14 mouse cellular contexts compared by ENCODE assay signal in genomic region chr6:39491203-39491602, GRCm38 (mm10).
A peak's percentile ranks its signal among the peaks of the same experiment; 100 is the strongest.
DNase-seq lines count a peak whose midpoint lies in the region; ATAC-seq and TF ChIP-seq lines count a peak whose summit lies in the region.
"Had no signal": no experiment of that assay in that cellular context is flagged by ENCODE, and none has a peak within 500 bp of the region (broad histone marks: within the 10 kb centered on the region; RNA-seq: fewer than 3 reads in every experiment).

No protein-coding gene starts in this region.

- no peaks in the 10 kb centered on the region for H3K27me3 ChIP-seq in hindbrain, embryonic 11.5 days (ENCODE audit: control insufficient read depth, insufficient read depth, low read length)
- H3K27me3 ChIP-seq in hindbrain, embryonic 10.5 days (ENCODE audit: insufficient read depth, poor library complexity, severe bottlenecking), result no peaks in the 10 kb centered on the region
- H3K27me3 ChIP-seq in embryonic facial prominence, embryonic 12.5 days, result no peaks in the 10 kb centered on the region
- H3K27me3 ChIP-seq in hindbrain, embryonic 13.5 days, result no peaks in the 10 kb centered on the region
- no peaks in the 10 kb centered on the region for H3K27me3 ChIP-seq in midbrain, embryonic 16.5 days (ENCODE audit: control insufficient read depth, insufficient read depth, low read depth, low read length)
- H3K27me3 ChIP-seq in kidney, embryonic 15.5 days, result no peaks in the 10 kb centered on the region
- no peaks in the 10 kb centered on the region for H3K27me3 ChIP-seq in cerebellum, adult 2 months (ENCODE audit: control insufficient read depth, insufficient read depth, low read length)

- H3K36me3 ChIP-seq in hindbrain, embryonic 11.5 days (ENCODE audit: control insufficient read depth, insufficient read depth, low read length), result peaks cover 9% of the 10 kb centered on the region
- H3K36me3 ChIP-seq in hindbrain, embryonic 10.5 days, result peaks cover 99% of the 10 kb centered on the region
- peaks cover 77% of the 10 kb centered on the region for H3K36me3 ChIP-seq in embryonic facial prominence, embryonic 12.5 days
- peaks cover 72% of the 10 kb centered on the region for H3K36me3 ChIP-seq in hindbrain, embryonic 13.5 days
- H3K36me3 ChIP-seq in midbrain, embryonic 16.5 days (ENCODE audit: control insufficient read depth, insufficient read depth, low read length), result peaks cover 14% of the 10 kb centered on the region
- H3K36me3 ChIP-seq in kidney, embryonic 15.5 days, result peaks cover 95% of the 10 kb centered on the region

- no peak overlapping the region for H3K4me3 ChIP-seq in hindbrain, embryonic 11.5 days (ENCODE audit: low read depth, low read length)
- no peak overlapping the region for H3K4me3 ChIP-seq in hindbrain, embryonic 10.5 days
- H3K4me3 ChIP-seq in embryonic facial prominence, embryonic 12.5 days, result no peak overlapping the region
- H3K4me3 ChIP-seq in hindbrain, embryonic 13.5 days, result no peak overlapping the region
- no peak overlapping the region for H3K4me3 ChIP-seq in midbrain, embryonic 16.5 days (ENCODE audit: low read depth, low read length)
- H3K4me3 ChIP-seq in kidney, embryonic 15.5 days (replicated peaks), result no peak overlapping the region
- H3K4me3 ChIP-seq in cerebellum, adult 2 months (replicated peaks; ENCODE audit: insufficient read depth, low read depth, low read length), result no peak overlapping the region

- no peak for TF ChIP-seq CTCF in cerebellum, adult 2 months (IDR thresholded peaks at IDR 0.05; ENCODE audit: borderline replicate concordance, insufficient read depth, low read depth, low read length)

- no peaks in the 10 kb centered on the region for H3K4me1 ChIP-seq in hindbrain, embryonic 11.5 days (replicated peaks; ENCODE audit: control insufficient read depth, insufficient read depth, low read length)
- no peaks in the 10 kb centered on the region for H3K4me1 ChIP-seq in hindbrain, embryonic 10.5 days (replicated peaks)
- no peaks in the 10 kb centered on the region for H3K4me1 ChIP-seq in embryonic facial prominence, embryonic 12.5 days
- peaks cover 21% of the 10 kb centered on the region for H3K4me1 ChIP-seq in hindbrain, embryonic 13.5 days (replicated peaks)
- no peaks in the 10 kb centered on the region for H3K4me1 ChIP-seq in midbrain, embryonic 16.5 days (ENCODE audit: control insufficient read depth, insufficient read depth, low read length)
- no peaks in the 10 kb centered on the region for H3K4me1 ChIP-seq in kidney, embryonic 15.5 days
- H3K4me1 ChIP-seq in cerebellum, adult 2 months (ENCODE audit: control insufficient read depth, insufficient read depth, low read length), result no peaks in the 10 kb centered on the region; the same call in 1 of the 2 replicates

- no peak overlapping the region for H3K4me2 ChIP-seq in hindbrain, embryonic 11.5 days (replicated peaks; ENCODE audit: low read depth, low read length)
- no peak overlapping the region for H3K4me2 ChIP-seq in embryonic facial prominence, embryonic 12.5 days (replicated peaks)
- no peak overlapping the region for H3K4me2 ChIP-seq in hindbrain, embryonic 13.5 days
- no peak overlapping the region for H3K4me2 ChIP-seq in midbrain, embryonic 16.5 days (ENCODE audit: low read length)
- no peak overlapping the region for H3K4me2 ChIP-seq in kidney, embryonic 15.5 days
- H3K4me2 ChIP-seq: liver, embryonic 11.5 days had no signal

- H3K27ac ChIP-seq in hindbrain, embryonic 11.5 days (ENCODE audit: low read depth, low read length), result no peak overlapping the region
- H3K27ac ChIP-seq in hindbrain, embryonic 10.5 days, result no peak overlapping the region
- H3K27ac ChIP-seq in embryonic facial prominence, embryonic 12.5 days, result 0 out of 2 replicates have a peak overlapping the region, but pooled peaks have one; percentile 9
- peak overlapping the region; percentile 86 for H3K27ac ChIP-seq in hindbrain, embryonic 13.5 days
- H3K27ac ChIP-seq in midbrain, embryonic 16.5 days (ENCODE audit: low read length), result no peak overlapping the region; the same call in 1 of the 2 replicates
- H3K27ac ChIP-seq in kidney, embryonic 15.5 days, result no peak overlapping the region
- no peak overlapping the region for H3K27ac ChIP-seq in cerebellum, adult 2 months (ENCODE audit: insufficient read depth, low read length)

- DNase-seq in hindbrain, embryonic 11.5 days (ENCODE audit: low spot score), result no peak
- DNase-seq in hindbrain, embryonic 10.5 days (ENCODE audit: low spot score), result no peak
- no peak for DNase-seq in cerebellum, adult 2 months
- DNase-seq in thymus, postnatal 10 days (ENCODE audit: low spot score in 2 of 2), result no peak
- DNase-seq: cerebellum, adult 18-20 months; heart, postnatal 36 days; kidney, adult 11 months; lung, postnatal 10 days; thymus, postnatal 14 days had no signal

- H3K9me3 ChIP-seq in hindbrain, embryonic 11.5 days (ENCODE audit: control insufficient read depth, low read length), result no peaks in the 10 kb centered on the region
- H3K9me3 ChIP-seq in hindbrain, embryonic 10.5 days, result no peaks in the 10 kb centered on the region
- no peaks in the 10 kb centered on the region for H3K9me3 ChIP-seq in embryonic facial prominence, embryonic 12.5 days
- no peaks in the 10 kb centered on the region for H3K9me3 ChIP-seq in hindbrain, embryonic 13.5 days
- H3K9me3 ChIP-seq in midbrain, embryonic 16.5 days (replicated peaks; ENCODE audit: control insufficient read depth, low read length, poor library complexity, severe bottlenecking), result no peaks in the 10 kb centered on the region
- no peaks in the 10 kb centered on the region for H3K9me3 ChIP-seq in kidney, embryonic 15.5 days (replicated peaks)

- H3K9ac ChIP-seq in hindbrain, embryonic 11.5 days (ENCODE audit: low read depth, low read length), result no peak overlapping the region
- no peak overlapping the region for H3K9ac ChIP-seq in embryonic facial prominence, embryonic 12.5 days
- no peak overlapping the region for H3K9ac ChIP-seq in hindbrain, embryonic 13.5 days
- H3K9ac ChIP-seq in midbrain, embryonic 16.5 days (ENCODE audit: low read depth, low read length), result no peak overlapping the region
- H3K9ac ChIP-seq in kidney, embryonic 15.5 days, result no peak overlapping the region

- peak; percentile 40; the same call in 1 of the 2 replicates for ATAC-seq in hindbrain, embryonic 11.5 days (ENCODE audit: low FRiP score)
- ATAC-seq in embryonic facial prominence, embryonic 12.5 days (ENCODE audit: insufficient number of reproducible peaks, insufficient read depth, low FRiP score, low TSS enrichment), result no peak
- ATAC-seq in hindbrain, embryonic 13.5 days (ENCODE audit: low FRiP score), result peak; percentile 73
- peak; percentile 50; the same call in 1 of the 2 replicates for ATAC-seq in midbrain, embryonic 16.5 days
- no peak for ATAC-seq in kidney, embryonic 15.5 days (replicated peaks; ENCODE audit: low FRiP score)

- no peak for TF ChIP-seq POLR2A in cerebellum, adult 2 months (IDR thresholded peaks at IDR 0.05; ENCODE audit: borderline replicate concordance, insufficient read depth, low read length)

- 84% methylated on average over 5 of the region's 5 CpGs for WGBS in hindbrain, embryonic 11.5 days
- WGBS in hindbrain, embryonic 10.5 days, result 84% methylated on average over 5 of the region's 5 CpGs
- WGBS in embryonic facial prominence, embryonic 12.5 days, result 65% methylated on average over 5 of the region's 5 CpGs
- 60% methylated on average over 5 of the region's 5 CpGs for WGBS in hindbrain, embryonic 13.5 days
- WGBS in midbrain, embryonic 16.5 days, result 60% methylated on average over 5 of the region's 5 CpGs
- 86% methylated on average over 5 of the region's 5 CpGs for WGBS in kidney, embryonic 15.5 days
- 84% methylated on average over 5 of the region's 5 CpGs for WGBS in cerebellum, adult 2 months

Comparison
In these comparisons a context has a peak if more than half of its experiments do, and no peak if none do; other contexts are left out.
1. H3K27ac ChIP-seq: peak in embryonic facial prominence, embryonic 12.5 days (single experiment) and hindbrain, embryonic 13.5 days (single experiment); none in hindbrain, embryonic 11.5 days (single experiment), hindbrain, embryonic 10.5 days (single experiment), midbrain, embryonic 16.5 days (single experiment), kidney, embryonic 15.5 days (single experiment) and cerebellum, adult 2 months (single experiment).
2. ATAC-seq: peak in hindbrain, embryonic 11.5 days (single experiment), hindbrain, embryonic 13.5 days (single experiment) and midbrain, embryonic 16.5 days (single experiment); none in embryonic facial prominence, embryonic 12.5 days (single experiment) and kidney, embryonic 15.5 days (single experiment).